Mouse (Mus musculus): ENCODE results near the gene Dffb.
A peak's percentile ranks its signal among the peaks of the same experiment; 100 is the strongest.

Dffb gene

GRCm38 (mm10) chr4:153974431-153975291 is at the start of gene Dffb, which contains the start of gene Cep104:
Gene Dffb, minus strand, starts transcription at chr4:153975126.
Gene Cep104, plus strand, starts transcription at chr4:153975194.
- peak; percentile 96 for DNase-seq

GRCm38 (mm10) chr4:154023754-154024601 is 49.1 kb upstream of the Dffb start:
- peak; percentile 19 for DNase-seq

DNA sequence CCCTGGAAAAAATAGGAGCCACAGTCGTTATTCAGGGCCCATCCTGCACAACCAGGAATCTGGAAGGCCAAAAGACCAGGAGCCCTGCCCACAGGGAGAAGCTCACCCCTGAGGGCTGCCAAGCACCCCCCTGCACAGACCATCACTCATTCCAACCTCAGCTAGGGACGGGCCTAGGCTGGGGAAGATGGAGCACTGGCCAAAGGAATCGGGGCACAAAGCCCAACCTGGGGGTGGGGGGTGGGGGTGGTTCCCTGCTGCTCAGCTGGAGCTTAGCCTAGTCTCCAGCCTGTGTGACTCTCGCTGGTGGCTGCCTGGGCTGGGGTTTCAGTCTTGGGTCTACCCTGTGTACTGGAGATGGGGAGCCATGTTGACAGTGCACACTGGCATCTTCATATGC is 47.9 kb upstream of the Dffb start:
- DNase-seq, result no peak

GRCm38 (mm10) chr4:154022407-154022806 is 47.5 kb upstream of the Dffb start:
- no peak for DNase-seq

DNA sequence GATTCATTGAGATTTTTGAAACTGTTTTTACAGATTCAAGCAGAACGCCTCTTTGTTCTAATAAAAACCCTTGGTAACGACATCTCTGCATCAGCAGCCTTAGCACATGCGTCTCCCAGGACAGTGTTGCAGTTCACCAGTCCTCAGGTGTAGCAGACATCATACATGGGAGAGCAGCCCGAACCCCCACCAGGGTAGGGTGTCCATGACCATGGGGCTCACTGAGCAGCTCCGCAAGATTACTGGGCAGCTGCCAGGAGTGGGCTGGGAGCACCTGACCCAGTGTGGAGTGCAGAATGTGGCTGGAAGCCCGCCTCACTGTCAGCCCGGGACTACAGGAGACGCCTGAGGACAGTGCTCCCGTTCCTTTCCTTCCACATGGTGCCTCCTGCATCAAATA is 46.5 kb upstream of the Dffb start:
- DNase-seq, result no peak

GRCm38 (mm10) chr4:154019571-154019970 is 44.6 kb upstream of the Dffb start:
- peak; percentile 36 for DNase-seq

GRCm38 (mm10) chr4:154015476-154015875 is 40.5 kb upstream of the Dffb start:
- DNase-seq, result no peak

DNA sequence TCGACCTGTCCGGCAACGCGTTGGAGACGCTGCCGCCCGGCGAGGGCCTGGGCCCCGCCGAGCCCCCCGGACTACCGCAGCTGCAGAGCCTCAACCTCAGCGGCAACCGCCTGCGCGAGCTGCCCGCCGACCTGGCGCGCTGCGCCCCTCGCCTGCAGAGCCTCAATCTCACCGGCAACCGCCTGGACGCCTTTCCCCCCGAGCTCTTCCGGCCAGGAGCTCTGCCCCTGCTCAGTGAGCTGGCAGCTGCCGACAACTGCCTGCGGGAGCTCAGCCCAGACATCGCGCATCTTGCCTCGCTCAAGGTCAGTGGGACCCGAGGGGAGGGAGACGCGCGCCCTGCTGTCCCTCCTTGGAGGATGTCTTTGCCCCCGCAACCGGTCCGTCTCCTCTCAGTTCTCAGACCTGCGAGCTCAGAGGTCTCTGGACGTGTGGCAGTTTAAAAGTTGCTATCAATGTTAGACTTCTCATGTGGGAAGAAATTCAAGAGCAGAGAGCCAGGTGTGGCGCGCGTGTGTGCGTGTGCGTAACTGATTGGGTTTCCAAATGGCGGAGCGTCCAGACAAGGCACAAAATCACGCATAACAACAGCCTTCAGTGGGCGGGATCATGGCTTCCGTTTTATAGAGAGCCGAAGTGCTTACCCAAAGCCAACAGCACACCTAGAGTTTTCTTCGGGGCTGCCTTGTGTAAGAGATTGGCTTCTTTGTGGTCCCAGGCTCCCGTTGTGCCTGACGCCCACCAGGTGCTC is 37.4 kb upstream of the Dffb start:
- DNase-seq, result peak; percentile 42

DNA sequence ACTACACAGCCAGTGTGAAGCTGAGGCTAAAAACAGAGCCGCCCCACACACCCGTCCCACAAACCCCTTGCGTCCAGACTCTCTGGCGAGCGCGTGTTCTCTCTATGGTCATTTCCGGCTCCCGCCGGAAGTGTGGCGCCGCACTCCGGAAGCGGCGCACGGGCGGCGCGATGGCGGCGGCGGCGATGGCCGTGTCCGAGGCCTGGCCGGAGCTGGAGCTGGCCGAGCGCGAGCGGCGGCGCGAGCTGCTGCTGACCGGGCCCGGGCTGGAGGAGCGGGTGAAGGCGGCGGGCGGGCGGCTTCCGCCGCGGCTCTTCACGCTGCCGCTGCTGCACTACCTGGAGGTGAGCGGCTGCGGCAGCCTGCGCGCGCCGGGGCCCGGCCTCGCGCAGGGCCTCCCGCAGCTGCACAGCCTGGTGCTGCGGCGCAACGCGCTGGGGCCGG is 36.7 kb upstream of the Dffb start, which contains the start of gene Lrrc47:
Gene Lrrc47 (plus strand): TSS at position 86 of the 444 bp plus-strand sequence.
- DNase-seq, result peak; percentile 94

DNA sequence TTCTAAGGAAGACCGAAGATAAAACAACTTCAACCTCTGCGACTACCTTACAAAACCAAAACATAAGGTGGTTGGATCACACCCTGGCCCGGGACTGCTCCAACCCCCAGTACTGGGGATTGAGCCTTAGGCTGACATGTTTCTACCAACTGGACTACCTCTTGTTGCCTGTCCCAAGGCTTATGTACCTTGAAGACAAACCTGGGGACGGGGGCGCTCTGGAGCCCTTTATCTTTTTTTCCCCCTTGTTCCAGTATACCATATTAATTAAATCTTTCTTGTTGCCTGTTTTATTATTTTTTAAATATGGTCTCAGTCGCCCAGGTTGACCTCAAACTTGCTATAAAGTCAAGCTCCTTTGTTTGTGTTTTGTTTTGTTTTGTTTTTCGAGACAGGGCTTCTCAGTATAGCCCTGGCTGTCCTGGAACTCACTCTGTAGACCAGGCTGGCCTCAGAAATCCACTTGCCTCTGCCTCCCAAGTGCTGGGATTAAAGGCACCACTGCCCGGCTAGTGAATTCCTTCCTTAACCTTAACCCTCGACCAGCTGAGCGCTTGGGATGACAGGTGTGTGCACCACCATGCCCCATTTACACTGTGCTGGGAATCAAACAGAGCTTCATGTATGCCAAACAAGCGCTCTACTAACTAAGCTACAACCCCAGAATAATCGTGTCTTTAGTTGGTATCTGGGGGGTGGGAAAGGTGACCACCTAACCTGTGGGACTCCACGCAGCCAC is 36.1 kb upstream of the Dffb start:
- DNase-seq, result no peak

- no peak for DNase-seq
Observed at GRCm38 (mm10) chr4:154007759-154008158, 32.8 kb upstream of the Dffb start.

- DNase-seq, result no peak
Observed at GRCm38 (mm10) chr4:154006264-154006663, 31.3 kb upstream of the Dffb start.

GRCm38 (mm10) chr4:154005488-154005887 is 30.6 kb upstream of the Dffb start:
- peak; percentile 21 for DNase-seq

DNA sequence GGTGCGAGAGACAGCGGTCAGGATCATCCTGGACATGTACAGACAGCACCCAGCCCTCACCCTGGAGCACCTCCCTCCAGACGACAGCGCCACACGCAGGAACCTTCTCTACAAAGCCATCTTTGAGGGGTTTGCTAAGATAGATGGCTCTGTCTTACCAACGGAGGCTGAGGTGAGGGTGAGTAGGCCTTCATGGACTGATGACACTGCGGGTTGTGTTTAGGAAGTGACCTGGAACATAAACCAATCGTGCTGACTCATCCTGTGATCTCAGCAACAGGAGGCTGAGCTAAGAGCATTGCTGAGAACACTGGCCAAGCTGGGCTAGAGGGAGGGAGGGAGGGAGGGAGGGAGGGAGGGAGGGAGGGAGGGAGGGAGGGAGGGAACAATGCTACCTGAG is 18.6 kb upstream of the Dffb start:
- DNase-seq, result no peak

- no peak for DNase-seq
Observed at GRCm38 (mm10) chr4:153992715-153993114, 17.8 kb upstream of the Dffb start.

DNA sequence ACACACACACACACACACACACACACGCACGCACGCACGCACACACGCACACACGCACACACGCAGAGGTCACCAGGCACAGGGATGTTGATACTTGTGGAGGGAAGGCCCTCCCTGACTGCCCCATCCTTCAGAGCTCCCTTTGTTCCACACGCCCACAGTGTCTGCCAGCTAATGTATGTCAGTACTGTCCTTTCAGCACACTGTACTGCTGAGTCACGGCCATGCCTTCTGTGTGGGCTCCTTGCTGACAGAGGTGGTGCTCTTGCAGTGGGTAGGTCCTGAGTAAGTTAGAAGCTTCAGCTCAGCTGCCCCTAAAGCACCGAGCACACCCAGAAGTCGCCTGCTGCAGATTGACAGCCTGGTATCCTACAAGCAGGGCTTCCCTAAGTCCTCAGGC is 5.5 kb upstream of the Dffb start:
- DNase-seq, result no peak

DNA sequence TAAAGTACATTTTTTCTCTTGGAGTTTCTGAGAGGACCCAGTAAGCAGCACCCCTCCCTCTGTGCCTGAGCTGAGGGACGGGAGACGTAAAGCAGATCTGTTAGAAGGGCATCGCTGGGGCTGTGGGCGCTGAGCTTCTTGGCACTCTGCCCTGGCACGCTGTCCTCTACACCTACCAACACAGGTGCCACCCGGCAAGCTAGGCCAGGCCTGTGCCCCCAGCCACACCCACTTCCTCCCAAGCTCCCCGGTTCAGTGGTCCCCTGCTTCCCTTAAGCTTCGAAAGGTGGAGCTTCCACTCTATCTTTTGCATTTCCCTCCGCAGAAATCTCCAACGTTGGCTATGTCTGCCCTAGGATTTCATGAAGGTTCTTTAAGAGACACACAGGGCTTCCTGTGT is 4.3 kb upstream of the Dffb start:
- DNase-seq, result no peak

DNA sequence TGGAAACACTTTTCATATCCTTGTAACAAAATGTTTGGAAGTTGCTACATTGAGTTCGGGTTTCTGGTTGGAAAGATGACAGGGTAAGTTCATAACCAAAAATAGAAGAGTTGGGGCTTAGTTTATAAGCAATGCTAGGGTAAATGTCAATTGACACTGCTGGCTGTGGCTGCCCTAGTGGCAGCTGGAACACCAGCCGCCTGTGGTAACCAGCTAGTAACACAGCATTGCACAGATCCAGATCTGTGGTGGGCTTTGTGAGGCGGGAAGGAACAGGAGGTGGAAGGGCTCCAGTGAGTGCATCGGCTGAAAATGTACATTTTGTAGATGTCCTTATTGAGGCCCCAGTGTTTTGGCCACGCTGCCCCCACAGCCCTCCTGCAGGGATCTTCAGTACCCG is 842 bp upstream of the Dffb start:
- DNase-seq, result no peak

GRCm38 (mm10) chr4:153975292-153975662 is 351 bp upstream of the Dffb start:
- DNase-seq, result no peak

GRCm38 (mm10) chr4:153968063-153968462 is 6.9 kb downstream of the Dffb start:
- DNase-seq, result no peak

GRCm38 (mm10) chr4:153967556-153967955 is 7.4 kb downstream of the Dffb start:
- no peak for DNase-seq

GRCm38 (mm10) chr4:153966651-153967050 is 8.3 kb downstream of the Dffb start:
- DNase-seq, result no peak
